Mouse (Mus musculus) left cerebral cortex, adult 2 months (tissue): ENCODE measurements at regions not wholly inside any gene's neighbourhood (a gene's known extent, or its start where the extent isn't known, plus 50 kb on each side); places are given as distances from the start of the nearest gene placed in this dataset.

Source experiments
- DNase-seq, 2 experiments: peaks; one replicate each; pipeline ENCODE4 v3.0.0; 2021 to 2022; ENCODE audit warnings: low spot score in 2 of 2, mixed read lengths in 1 of 2; ENCODE audit errors: extremely low spot score in 1 of 2
- H3K27ac ChIP-seq: fragments of 200-600 bp; 2 replicates; pipeline ENCODE4 v1.8.1; 2022
- H3K4me3 ChIP-seq: fragments of 200-600 bp; 2 replicates; pipeline ENCODE4 v1.8.1; 2022
- CTCF ChIP-seq: fragments of 200-600 bp; IDR thresholded peaks from 2 replicates; pipeline ENCODE4 v1.8.1; 2022; ENCODE audit warnings: antibody characterized with exemption, mild to moderate bottlenecking, moderate library complexity
- intact Hi-C: fragments of 180-260 bp; cut with DNase I; formaldehyde crosslinking; loops from one replicate; pipeline ENCODE4 v1.15.1; 2025

- Histone ChIP-seq H3K27ac (no peak overlapping the region), H3K4me3 (no peak overlapping the region)
- no peak for TF ChIP-seq CTCF
- intact Hi-C loops, result no loop called here
- no peak for DNase-seq
Observed at GRCm38 (mm10) chr12:26877284-26877683, 408.3 kb downstream of the Cmpk2 start.

GRCm38 (mm10) chr12:26872466-26872865 is 403.5 kb downstream of the Cmpk2 start:
- H3K4me3 ChIP-seq, result no peak overlapping the region
- no peak for TF ChIP-seq CTCF
- no peak overlapping the region for H3K27ac ChIP-seq
- intact Hi-C loops, result no loop called here
- DNase-seq, result no peak

GRCm38 (mm10) chr12:26867731-26868130 is 398.7 kb downstream of the Cmpk2 start:
- Histone ChIP-seq H3K27ac (no peak overlapping the region), H3K4me3 (no peak overlapping the region)
- DNase-seq, result no peak
- intact Hi-C loops, result no loop called here
- no peak for TF ChIP-seq CTCF

GRCm38 (mm10) chr12:26855091-26855516 is 386.1 kb downstream of the Cmpk2 start:
- TF ChIP-seq CTCF, result no peak
- Histone ChIP-seq H3K27ac (no peak overlapping the region), H3K4me3 (no peak overlapping the region)
- DNase-seq, result peak; percentile 45 to 46
- intact Hi-C loops, result no loop called here

GRCm38 (mm10) chr12:26844917-26845316 is 375.9 kb downstream of the Cmpk2 start:
- DNase-seq, result no peak
- Histone ChIP-seq H3K27ac (no peak overlapping the region), H3K4me3 (no peak overlapping the region)
- TF ChIP-seq CTCF, result no peak
- intact Hi-C loops, result no loop called here

GRCm38 (mm10) chr12:26842696-26843095 is 373.7 kb downstream of the Cmpk2 start:
- no peak overlapping the region for H3K27ac ChIP-seq
- intact Hi-C loops, result no loop called here
- no peak for TF ChIP-seq CTCF

GRCm38 (mm10) chr12:26821257-26821968 is 352.4 kb downstream of the Cmpk2 start:
- DNase-seq, result no peak
- Histone ChIP-seq H3K27ac (no peak overlapping the region), H3K4me3 (no peak overlapping the region)
- TF ChIP-seq CTCF, result no peak
- intact Hi-C loops, result no loop called here

More at GRCm38 (mm10) chr12:26842696-26843095, 373.7 kb downstream of the Cmpk2 start:
- DNase-seq, result no peak
- no peak overlapping the region for H3K4me3 ChIP-seq

- Histone ChIP-seq H3K27ac (no peak overlapping the region), H3K4me3 (no peak overlapping the region)
- TF ChIP-seq CTCF, result no peak
- DNase-seq, result no peak
- intact Hi-C loops, result no loop called here
Observed at GRCm38 (mm10) chr12:26817866-26818265, 348.9 kb downstream of the Cmpk2 start.

GRCm38 (mm10) chr12:26815771-26816170 is 346.8 kb downstream of the Cmpk2 start:
- no peak overlapping the region for H3K27ac ChIP-seq
- intact Hi-C loops, result no loop called here
- H3K4me3 ChIP-seq, result no peak overlapping the region
- no peak for TF ChIP-seq CTCF
- DNase-seq, result no peak

- intact Hi-C loops, result no loop called here
- Histone ChIP-seq H3K4me3 (no peak overlapping the region), H3K27ac (no peak overlapping the region)
- DNase-seq, result no peak
- TF ChIP-seq CTCF, result no peak
Observed at GRCm38 (mm10) chr12:26810565-26811177, 341.7 kb downstream of the Cmpk2 start.

GRCm38 (mm10) chr12:26809670-26810069 is 340.7 kb downstream of the Cmpk2 start:
- Histone ChIP-seq H3K4me3 (no peak overlapping the region), H3K27ac (no peak overlapping the region)
- DNase-seq, result peak in 1 of 2 experiments; percentile 39
- intact Hi-C loops, result no loop called here
- no peak; the same call in 1 of the 2 replicates for TF ChIP-seq CTCF

- no peak overlapping the region for H3K4me3 ChIP-seq
- intact Hi-C loops, result no loop called here
- no peak for TF ChIP-seq CTCF
- DNase-seq, result no peak
- no peak overlapping the region for H3K27ac ChIP-seq
Observed at GRCm38 (mm10) chr12:26802542-26802941, 333.5 kb downstream of the Cmpk2 start.

- H3K27ac ChIP-seq, result no peak overlapping the region
- intact Hi-C loops, result no loop called here
- no peak overlapping the region for H3K4me3 ChIP-seq
- TF ChIP-seq CTCF, result no peak
- no peak for DNase-seq
Observed at GRCm38 (mm10) chr12:26799310-26799709, 330.3 kb downstream of the Cmpk2 start.
